Comparison of ENCODE assay signal across 23 mouse cellular contexts in the genomic region with DNA sequence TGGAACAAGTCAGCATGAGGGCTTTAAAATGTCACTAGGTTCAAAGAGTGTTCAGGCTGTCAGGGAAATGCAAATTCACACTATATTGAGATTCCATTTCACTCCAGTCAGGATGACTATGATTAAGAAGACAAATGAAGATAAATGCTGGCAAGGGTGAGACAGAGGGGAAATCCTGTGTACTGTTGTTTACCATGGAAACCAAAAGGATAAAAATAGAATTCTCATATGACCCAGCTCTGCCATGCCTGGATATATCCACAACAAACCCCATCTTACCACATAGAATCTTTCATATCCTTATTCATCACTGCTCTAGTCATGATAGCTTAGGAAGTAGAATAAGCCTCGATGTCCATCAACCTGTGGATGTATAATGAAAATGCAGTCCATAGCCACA. TPM values are rescaled to one million over a fixed set of nuclear protein-coding genes. Genes with fewer than 3 reads are reported as not detected.
"Had no signal": no experiment of that assay in that cellular context is flagged by ENCODE, and none has a peak within 500 bp of the region (broad histone marks: within the 10 kb centered on the region; RNA-seq: fewer than 3 reads in every experiment).

No protein-coding gene starts in this region.

- H3K4me1 ChIP-seq: kidney, embryonic 15.5 days; limb, embryonic 12.5 days; limb, embryonic 15.5 days; midbrain, embryonic 15.5 days; neural tube, embryonic 13.5 days had no signal

- H3K9ac ChIP-seq: kidney, embryonic 15.5 days; limb, embryonic 12.5 days; limb, embryonic 15.5 days; liver, embryonic 14.5 days; liver, postnatal 0 days; lung, embryonic 14.5 days; midbrain, embryonic 15.5 days; neural tube, embryonic 13.5 days had no signal

- H3K36me3 ChIP-seq: kidney, embryonic 15.5 days; limb, embryonic 12.5 days; limb, embryonic 15.5 days; midbrain, embryonic 15.5 days; neural tube, embryonic 13.5 days had no signal

- H3K4me2 ChIP-seq: kidney, embryonic 15.5 days; limb, embryonic 12.5 days; limb, embryonic 15.5 days; liver, embryonic 11.5 days; lung, embryonic 14.5 days; midbrain, embryonic 15.5 days; neural tube, embryonic 13.5 days had no signal

- H3K9me3 ChIP-seq: kidney, embryonic 15.5 days; limb, embryonic 12.5 days; limb, embryonic 15.5 days; midbrain, embryonic 15.5 days; neural tube, embryonic 13.5 days had no signal

- DNase-seq: kidney, postnatal 10 days; kidney, postnatal 36 days; left cerebral cortex, postnatal 4 days; liver, postnatal 0 days; lung, embryonic 14.5 days; right cerebral cortex, postnatal 4 days; thymus, adult 2 months; thymus, postnatal 14 days; thymus, postnatal 4 days had no signal

- H3K27me3 ChIP-seq: kidney, embryonic 15.5 days; limb, embryonic 12.5 days; limb, embryonic 15.5 days; midbrain, embryonic 15.5 days; neural tube, embryonic 13.5 days had no signal

- ATAC-seq: liver, postnatal 0 days; lung, postnatal 0 days; midbrain, embryonic 15.5 days had no signal

- H3K4me3 ChIP-seq: kidney, embryonic 15.5 days; limb, embryonic 12.5 days; limb, embryonic 15.5 days; midbrain, embryonic 15.5 days; myocyte; neural tube, embryonic 13.5 days had no signal

- H3K27ac ChIP-seq: kidney, embryonic 15.5 days; limb, embryonic 12.5 days; limb, embryonic 15.5 days; liver, embryonic 14.5 days; macrophage; midbrain, embryonic 15.5 days; neural tube, embryonic 13.5 days; stomach, postnatal 0 days had no signal

RNA-seq across cellular contexts. Expression of gene Cxcl5, which starts 41.2 kb away (rescaled TPM):
- total RNA-seq: left cerebral cortex, postnatal 4 days; megakaryocyte, adult 5-6 weeks; monocyte, adult 5-6 weeks had no signal
- polyA plus RNA-seq: kidney, embryonic 15.5 days; limb, embryonic 12.5 days; lung, embryonic 14.5 days; neural tube, embryonic 13.5 days had no signal

RNA-seq across cellular contexts. Expression of gene Ppbp, which starts 50.4 kb away (rescaled TPM):
- total RNA-seq: layer of hippocampus, postnatal 14 days had no signal

RNA-seq across cellular contexts. Expression of gene Pf4, which starts 54.3 kb away (rescaled TPM):
- polyA plus RNA-seq: myocyte had no signal
